Mouse (Mus musculus) spleen, postnatal 10 days (tissue): ENCODE results near the gene Nms.
A peak's percentile ranks its signal among the peaks of the same experiment; 100 is the strongest.

Experiments
- DNase-seq, 2 experiments: peaks; one replicate each; pipeline ENCODE4 v3.0.0; 2021 to 2022; ENCODE audit warnings: low spot score in 2 of 2

Nms gene

DNA sequence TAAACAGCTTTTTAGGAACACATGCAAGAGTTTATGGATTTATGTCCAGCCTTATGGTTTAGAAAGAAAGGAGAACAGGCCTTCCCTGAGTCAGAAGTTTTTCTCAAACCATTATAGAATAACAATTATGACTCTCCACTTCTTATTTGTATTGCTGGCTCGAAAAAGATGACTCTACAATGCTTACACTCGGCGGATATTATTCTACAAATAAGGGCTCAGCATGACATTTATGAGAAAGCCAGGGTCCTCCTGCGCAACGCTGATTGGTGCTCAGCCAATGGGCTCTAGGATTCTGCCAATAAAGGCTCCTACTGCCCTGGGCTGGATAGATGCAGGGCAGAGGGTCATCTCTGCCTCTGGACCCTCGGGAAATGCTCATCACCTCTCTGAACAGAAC lies at the start of gene Nms:
TSS of gene Nms (plus strand) at position 301 of the 400 bp plus-strand sequence.
- DNase-seq: no peak

GRCm38 (mm10) chr1:38891444-38891843 lies 47.5 kb upstream of the Nms start:
- DNase-seq: no peak

DNA sequence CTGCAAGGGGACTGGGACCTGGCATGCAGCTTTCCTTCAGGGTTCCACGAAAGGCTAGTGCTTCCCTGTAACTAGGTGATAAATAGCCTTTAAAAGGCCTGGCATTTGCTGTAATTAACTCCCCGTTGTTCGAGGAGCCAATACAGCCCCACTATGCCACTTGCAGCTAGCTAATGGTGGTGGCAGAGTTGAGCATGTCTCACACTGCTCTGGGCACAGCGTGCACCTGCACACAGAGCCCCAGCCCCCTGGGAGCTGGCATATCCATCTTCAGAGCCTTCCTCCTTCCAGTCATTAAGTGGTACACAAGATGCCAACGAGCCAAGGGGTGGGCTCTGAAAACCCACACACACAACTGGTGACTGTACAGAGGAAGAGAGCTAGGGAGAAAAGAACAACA lies 45.9 kb upstream of the Nms start:
- DNase-seq: no peak

- peak; percentile 48 to 82 for DNase-seq
Observed at GRCm38 (mm10) chr1:38897431-38898248, 41.3 kb upstream of the Nms start, which contains the start of gene Chst10. Gene Chst10, minus strand, starts transcription at chr1:38898161.

GRCm38 (mm10) chr1:38902571-38902970 lies 36.4 kb upstream of the Nms start:
- no peak for DNase-seq

DNA sequence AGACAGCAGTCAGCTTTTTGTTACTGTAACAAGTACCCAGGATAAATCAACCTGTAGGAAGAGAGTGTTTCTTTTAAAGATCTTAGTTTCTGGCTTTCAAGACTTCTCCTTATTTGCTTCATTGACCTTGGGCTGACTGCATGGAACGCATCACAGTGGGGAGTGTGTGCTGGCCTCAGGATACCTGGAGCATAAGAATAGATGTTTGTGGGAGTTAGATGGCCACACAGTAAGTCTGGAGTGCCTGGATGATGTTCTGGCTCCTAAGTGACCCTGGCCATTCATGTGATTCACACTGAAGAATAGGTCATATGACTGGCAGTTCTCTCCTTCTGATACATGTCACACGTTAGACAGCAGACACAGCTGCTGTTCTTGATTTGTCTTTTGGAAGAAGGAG lies 35.0 kb upstream of the Nms start:
- no peak for DNase-seq

DNA sequence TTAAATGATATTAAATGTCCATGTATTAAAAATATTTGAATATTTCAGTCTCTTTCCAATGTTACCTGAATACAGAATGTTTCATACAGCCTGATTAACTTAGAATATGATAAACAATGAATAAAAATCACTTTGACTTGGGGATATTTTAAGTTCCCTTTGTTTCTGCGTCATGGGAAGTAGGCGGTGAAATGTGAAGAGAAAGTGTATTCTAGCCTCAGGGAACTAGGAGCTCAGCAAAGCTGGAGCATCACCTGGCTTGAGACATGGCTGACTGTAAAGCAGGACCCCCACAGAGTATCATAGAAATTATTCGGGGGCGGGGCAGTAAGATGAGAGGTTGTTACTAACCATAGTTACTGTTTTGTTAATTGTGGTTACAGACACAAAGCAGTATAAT lies 10.0 kb upstream of the Nms start:
- DNase-seq: no peak

DNA sequence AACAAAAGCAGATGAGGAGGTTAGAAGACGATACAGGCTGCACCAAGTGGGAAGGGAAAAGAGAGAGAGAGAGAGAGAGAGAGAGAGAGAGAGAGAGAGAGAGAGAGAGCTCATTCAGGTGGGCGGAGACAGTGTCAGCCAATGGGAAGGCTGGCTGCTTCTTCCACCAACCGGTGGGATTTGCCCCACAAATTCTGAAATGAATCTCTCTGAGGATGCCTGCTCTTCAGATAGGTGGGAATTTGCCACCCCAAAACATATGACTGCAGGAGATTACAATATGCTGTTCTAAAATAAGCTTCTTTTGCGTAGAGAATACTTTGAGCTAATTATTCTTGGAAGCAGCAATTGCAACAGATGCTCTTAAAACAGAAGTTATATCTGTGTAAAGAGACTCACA lies 9.5 kb upstream of the Nms start:
- DNase-seq: no peak

DNA sequence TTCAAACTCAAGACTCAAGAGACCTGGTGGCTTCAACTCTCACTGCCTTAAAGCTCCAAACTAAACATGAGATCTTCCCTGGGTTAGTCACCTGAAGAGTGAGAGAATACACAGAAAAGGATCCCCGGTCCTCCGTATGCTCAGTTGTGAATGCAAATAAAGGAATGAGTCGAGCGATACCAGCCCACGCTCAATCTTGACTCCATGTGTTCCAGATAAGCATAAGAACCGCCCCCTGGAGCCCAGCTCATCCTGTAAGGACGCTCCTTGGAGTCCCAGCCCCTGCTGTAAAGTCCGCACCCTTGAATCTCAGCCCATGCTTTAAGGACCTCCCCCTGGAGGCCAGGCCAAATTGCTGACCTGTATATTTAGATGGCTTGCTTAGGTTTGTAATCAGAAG lies 8.2 kb upstream of the Nms start:
- no peak for DNase-seq

- peak in 1 of 2 experiments; percentile 33 for DNase-seq
Observed at GRCm38 (mm10) chr1:38934668-38935067, 4.3 kb upstream of the Nms start.

GRCm38 (mm10) chr1:38936780-38937179 lies 2.2 kb upstream of the Nms start:
- DNase-seq: peak; percentile 9 to 55

DNA sequence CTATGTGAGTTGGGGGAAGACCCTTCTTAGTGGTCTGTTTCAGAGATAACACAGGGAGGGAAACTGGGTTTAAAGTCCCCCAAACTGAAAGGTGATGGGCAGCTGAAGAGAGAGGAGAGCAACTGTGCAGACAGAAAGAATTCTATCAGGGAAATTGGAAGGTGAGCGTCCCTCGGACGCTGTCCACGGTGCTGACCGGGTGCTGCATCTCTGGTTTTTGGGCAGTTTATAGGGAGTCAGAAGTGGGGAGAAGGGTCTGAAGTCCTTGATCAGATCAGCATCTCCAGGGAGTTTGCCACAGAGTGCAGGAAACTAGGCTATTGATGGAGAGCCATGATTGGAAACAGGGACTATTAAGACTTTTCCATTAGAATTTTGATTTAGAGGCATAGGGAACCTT lies 659 bp downstream of the Nms start:
- DNase-seq: peak in 1 of 2 experiments; percentile 32

DNA sequence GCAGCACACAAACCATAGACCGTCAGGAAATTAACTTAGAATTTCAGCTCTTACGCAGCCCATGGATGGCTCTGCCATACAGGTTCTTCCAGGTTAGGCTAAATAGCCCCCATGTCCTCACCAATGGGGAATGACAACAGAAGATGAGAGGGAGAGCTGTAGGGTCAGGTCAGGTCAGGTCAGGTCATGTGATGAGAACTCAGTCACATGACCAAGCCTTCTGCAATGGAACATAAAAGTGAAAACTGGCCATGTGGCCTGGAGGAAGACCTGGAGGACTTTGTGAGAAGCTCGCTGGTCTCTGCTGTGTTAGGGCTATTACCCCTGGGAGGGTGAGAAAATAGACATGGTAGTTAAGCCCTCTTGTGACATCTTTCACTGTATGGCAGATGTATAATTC lies 17.5 kb downstream of the Nms start:
- DNase-seq: no peak

GRCm38 (mm10) chr1:38969116-38969515 lies 30.2 kb downstream of the Nms start:
- DNase-seq: no peak

GRCm38 (mm10) chr1:38971712-38972111 lies 32.8 kb downstream of the Nms start:
- DNase-seq: no peak

DNA sequence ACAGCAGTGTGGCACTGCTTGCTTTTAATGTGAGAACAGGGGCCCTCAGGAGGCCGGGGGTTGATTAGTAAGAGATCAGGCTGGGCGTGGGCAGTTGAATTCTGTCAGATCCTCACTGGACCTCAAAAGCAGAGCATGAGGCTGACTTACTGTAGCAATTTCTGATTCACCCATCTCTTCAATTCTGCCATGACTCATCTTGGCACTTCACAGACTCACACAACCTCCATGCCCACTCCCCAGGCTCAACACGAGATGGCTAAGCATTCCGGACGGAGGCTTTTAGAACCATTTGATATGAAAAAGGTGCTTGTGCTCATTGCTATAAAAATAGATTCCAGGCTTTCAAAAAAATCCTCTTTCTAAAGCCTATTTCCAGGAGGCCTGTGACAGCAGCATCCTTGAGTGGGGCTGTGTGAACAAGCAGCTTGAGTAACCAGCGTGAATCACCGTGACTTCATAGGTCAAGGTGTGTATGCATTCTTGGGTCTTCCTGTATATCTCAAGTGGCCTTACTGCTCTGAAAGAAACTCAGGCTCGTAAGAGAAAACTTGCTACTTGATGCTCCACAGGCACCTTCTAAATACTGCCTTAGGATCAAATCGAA lies 34.1 kb downstream of the Nms start:
- no peak for DNase-seq

DNA sequence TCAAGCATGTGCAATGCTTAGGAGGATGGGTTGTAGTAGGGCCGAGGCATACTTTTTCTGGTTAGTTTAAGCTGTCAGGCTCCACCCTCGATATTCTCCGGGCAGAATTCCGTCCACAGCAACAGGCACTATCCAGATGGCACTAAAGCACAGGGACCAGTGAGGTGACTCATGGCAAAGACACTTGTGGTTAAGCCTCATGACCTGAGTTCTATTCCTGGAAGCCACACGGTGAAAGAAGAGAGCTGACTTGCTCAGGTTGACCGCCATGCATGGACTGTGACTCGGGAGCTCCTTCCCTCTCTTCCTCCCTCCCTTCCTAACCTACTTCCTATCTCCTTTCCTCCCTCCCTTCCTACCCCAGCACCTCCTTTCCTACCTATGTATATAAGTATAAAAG lies 41.0 kb downstream of the Nms start:
- DNase-seq: no peak

DNA sequence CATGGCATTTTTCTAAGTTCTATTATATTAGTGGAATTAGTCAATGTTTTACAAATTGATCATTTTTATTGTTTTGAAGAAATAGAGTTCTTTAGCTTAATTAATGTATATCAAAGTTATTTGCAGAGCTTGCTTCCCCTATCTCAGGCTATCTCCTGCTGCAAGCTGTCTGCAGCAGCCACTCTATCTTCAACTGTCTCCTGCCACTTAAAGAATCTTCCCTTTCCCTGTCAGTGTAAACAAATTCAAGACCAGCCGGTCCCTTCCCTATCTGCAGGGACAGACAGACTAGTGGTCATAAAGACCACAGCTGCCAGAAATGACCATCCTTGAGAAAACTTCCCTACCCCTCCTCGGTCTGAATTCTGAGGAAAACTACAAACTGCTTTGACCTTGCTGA lies 44.9 kb downstream of the Nms start:
- no peak for DNase-seq

GRCm38 (mm10) chr1:38985308-38985707 lies 46.4 kb downstream of the Nms start, which contains the start of gene Pdcl3:
Gene Pdcl3, plus strand, starts transcription at chr1:38985608.
- DNase-seq: no peak

DNA sequence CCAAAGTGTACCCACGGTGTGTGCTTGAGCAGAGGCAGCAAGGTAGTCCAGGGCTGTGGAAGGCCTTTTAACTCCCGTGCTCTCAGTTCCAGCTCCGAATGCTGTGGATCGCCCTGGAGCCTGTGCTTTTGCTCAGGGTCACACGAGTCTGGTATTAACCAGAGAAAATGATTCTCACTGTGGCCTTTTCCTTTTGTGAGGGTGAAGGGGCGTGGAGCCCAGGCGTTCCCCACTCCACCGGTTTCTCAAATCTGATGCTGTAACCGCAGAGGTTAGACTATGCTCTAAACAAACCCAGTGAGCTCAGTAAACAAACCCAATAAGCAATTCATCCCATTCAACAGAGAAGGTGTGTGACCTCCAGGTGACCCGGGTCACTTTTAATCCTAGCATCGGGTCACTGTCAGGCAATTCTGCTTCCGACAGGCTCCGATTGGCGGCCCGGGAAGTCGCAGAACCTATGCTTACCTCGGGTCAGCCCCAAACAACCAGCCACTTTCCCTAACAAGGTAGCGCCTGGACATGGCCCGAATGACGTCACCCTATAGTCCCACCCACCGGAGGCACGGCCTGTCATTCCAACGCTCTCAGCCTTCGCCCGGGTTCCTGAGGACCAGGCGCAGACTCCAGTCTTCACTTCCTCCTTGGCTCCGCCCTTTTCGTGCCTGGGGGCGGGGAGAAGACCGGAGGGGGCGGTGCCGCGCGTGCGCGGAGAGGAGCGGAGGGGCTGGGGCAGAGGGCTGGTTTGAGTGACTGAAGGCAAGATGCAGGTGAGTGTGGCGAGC lies 48.3 kb downstream of the Nms start:
- DNase-seq: peak; percentile 91 to 92

DNA sequence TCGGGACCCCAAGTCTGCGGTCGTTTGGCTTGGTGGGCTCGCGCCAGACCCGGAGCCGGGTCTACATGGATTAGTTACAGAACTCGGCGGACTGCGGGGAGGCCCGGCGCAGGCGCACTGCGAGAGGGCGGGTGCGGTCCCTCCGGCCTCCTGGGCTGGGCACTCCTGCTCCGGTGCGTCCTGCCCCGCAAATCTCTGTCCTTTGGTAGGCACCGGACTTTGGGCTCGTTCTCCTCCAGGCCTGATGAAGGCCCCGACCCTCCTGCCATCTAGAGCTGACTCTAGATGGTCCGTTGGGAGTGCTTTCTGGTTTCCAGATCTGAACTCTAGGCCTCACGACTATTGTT lies 48.9 kb downstream of the Nms start:
- no peak for DNase-seq

DNA sequence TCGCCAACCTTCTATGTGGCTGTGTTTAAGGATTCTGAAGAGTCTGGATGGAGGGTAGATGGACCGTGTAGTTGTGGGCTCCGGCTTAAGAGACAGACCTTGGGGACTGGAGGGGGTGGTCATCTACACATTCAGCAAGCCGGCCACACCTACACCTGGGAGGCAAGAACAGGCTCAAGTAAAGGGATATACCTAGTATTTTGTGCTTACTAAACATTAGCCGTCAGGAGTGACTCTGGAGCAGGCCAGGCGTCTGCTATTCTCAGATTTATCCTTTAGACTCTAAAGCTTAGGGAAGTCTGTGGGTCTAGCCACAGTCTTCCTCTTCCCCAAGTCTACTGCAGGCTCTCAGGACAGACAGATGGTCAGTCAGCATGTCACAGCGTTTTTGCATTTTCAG lies 49.4 kb downstream of the Nms start:
- no peak for DNase-seq

GRCm38 (mm10) chr1:38992365-38992764 lies 53.4 kb downstream of the Nms start:
- DNase-seq: no peak
